Mouse (Mus musculus) activated CD4-positive, CD25-positive, alpha-beta regulatory T cell, adult 4 months (primary cell): ENCODE data around the gene Kank4. TPM values are rescaled to one million over a fixed set of nuclear protein-coding genes. Genes with fewer than 3 reads are reported as not detected.
"Not testable (repeated sequence)": the region's sequence is repeated elsewhere in the genome, so short reads cannot be mapped to it uniquely, and the experiment has no call there.

ENCODE experiments used
- ATAC-seq: one replicate; pipeline ENCODE4 v1.8.0; 2017
- polyA plus RNA-seq, 2 experiments: library from polyadenylated mRNA; unstranded; fragments of 100-300 nt; shearing (Covaris generic); gene quantifications; one replicate each; pipeline ENCODE4 v1.2.1; 2017

Gene Kank4
- polyA plus RNA-seq, 2 experiments from 2014 or later = not detected

- no peak for ATAC-seq
These were observed 40.5 kb downstream of the Kank4 start for GRCm38 (mm10) chr4:98776721-98777427.

- ATAC-seq = no peak
These were observed 43.6 kb downstream of the Kank4 start for GRCm38 (mm10) chr4:98773785-98774184.

GRCm38 (mm10) chr4:98767134-98768133 lies 49.9 kb downstream of the Kank4 start:
- no peak for ATAC-seq

- ATAC-seq = no peak
These were observed 58.3 kb downstream of the Kank4 start for GRCm38 (mm10) chr4:98758872-98759518.

GRCm38 (mm10) chr4:98758012-98758821 lies 59.1 kb downstream of the Kank4 start:
- no peak for ATAC-seq

GRCm38 (mm10) chr4:98756141-98756540 lies 61.2 kb downstream of the Kank4 start:
- ATAC-seq = no peak

- no peak for ATAC-seq
These were observed 62.9 kb downstream of the Kank4 start for GRCm38 (mm10) chr4:98754456-98754855.

- ATAC-seq = no peak
These were observed 73.5 kb downstream of the Kank4 start for GRCm38 (mm10) chr4:98743906-98744210.

- no peak for ATAC-seq
These were observed 74.0 kb downstream of the Kank4 start for GRCm38 (mm10) chr4:98743209-98743905.

GRCm38 (mm10) chr4:98739753-98740152 lies 77.6 kb downstream of the Kank4 start:
- no peak for ATAC-seq

- no peak for ATAC-seq
These were observed 83.7 kb downstream of the Kank4 start for GRCm38 (mm10) chr4:98733660-98734059.

- ATAC-seq = no peak
These were observed 88.6 kb downstream of the Kank4 start for GRCm38 (mm10) chr4:98728716-98729115.

- ATAC-seq = no peak
These were observed 89.4 kb downstream of the Kank4 start for GRCm38 (mm10) chr4:98727959-98728347.

- ATAC-seq = no peak
These were observed 89.9 kb downstream of the Kank4 start for GRCm38 (mm10) chr4:98727295-98727958.

- no peak for ATAC-seq
These were observed 90.6 kb downstream of the Kank4 start, which contains the start of gene L1td1 for GRCm38 (mm10) chr4:98726590-98727237. Gene L1td1, plus strand, starts transcription at chr4:98726734.

- no peak for ATAC-seq
These were observed 91.9 kb downstream of the Kank4 start for GRCm38 (mm10) chr4:98725439-98725838.

- ATAC-seq = not testable (repeated sequence)
These were observed 92.7 kb downstream of the Kank4 start for GRCm38 (mm10) chr4:98724682-98725081.

- peak; percentile 59 for ATAC-seq
These were observed 94.9 kb downstream of the Kank4 start for GRCm38 (mm10) chr4:98722454-98722853.

- ATAC-seq = no peak
These were observed 98.8 kb downstream of the Kank4 start for GRCm38 (mm10) chr4:98718547-98718917.

GRCm38 (mm10) chr4:98717735-98718546 lies 99.4 kb downstream of the Kank4 start:
- ATAC-seq = no peak
